Mouse (Mus musculus) heart, adult 2 months (tissue): Measurements from ENCODE around the gene Ppp2r5a. TPM values are rescaled to one million over a fixed set of nuclear protein-coding genes. Genes with fewer than 3 reads are reported as not detected.

ENCODE experiments used
- DNase-seq, 2 experiments: peaks; one replicate each; pipeline ENCODE4 v3.0.0; 2021
- H3K27ac ChIP-seq: fragments of 200-600 bp; 2 replicates; pipeline ENCODE4 v1.8.1; 2022
- H3K27me3 ChIP-seq: fragments of 200-500 bp; 2 replicates; pipeline ENCODE4 v1.6.1; 2012; ENCODE audit warnings: mild to moderate bottlenecking, low read length, inconsistent platforms, mixed read lengths; ENCODE audit not compliant: control insufficient read depth, insufficient read depth
- H3K36me3 ChIP-seq: fragments of 200-500 bp; 2 replicates; pipeline ENCODE4 v1.6.1; 2012; ENCODE audit warnings: low read length, inconsistent platforms; ENCODE audit not compliant: control insufficient read depth, insufficient read depth
- H3K4me1 ChIP-seq: fragments of 200-500 bp; 2 replicates; pipeline ENCODE4 v1.6.1; 2011; ENCODE audit warnings: low read length; ENCODE audit not compliant: control insufficient read depth, insufficient read depth
- H3K4me3 ChIP-seq: fragments of 200-600 bp; 2 replicates; pipeline ENCODE4 v1.8.1; 2022
- H3K79me2 ChIP-seq: fragments of 200-500 bp; replicated peaks from 2 replicates; pipeline ENCODE4 v1.6.1; 2012; ENCODE audit warnings: mild to moderate bottlenecking, inconsistent platforms, low read length, moderate library complexity, mixed read lengths; ENCODE audit not compliant: control insufficient read depth, insufficient read depth
- H3K9ac ChIP-seq: fragments of 200-500 bp; 2 replicates; pipeline ENCODE4 v1.6.1; 2012; ENCODE audit warnings: low read depth, mild to moderate bottlenecking, control low read depth, inconsistent platforms, low read length, mixed read lengths
- CTCF ChIP-seq: fragments of 200-600 bp; IDR thresholded peaks from 2 replicates; pipeline ENCODE4 v1.8.1; 2022; ENCODE audit warnings: antibody characterized with exemption, mild to moderate bottlenecking, moderate library complexity
- EP300 ChIP-seq: fragments of 200-500 bp; IDR thresholded peaks from 2 replicates; pipeline ENCODE4 v1.6.1; 2011; ENCODE audit warnings: low read depth, low read length, control low read depth; ENCODE audit not compliant: insufficient read depth
- POLR2A ChIP-seq: fragments of 200-500 bp; IDR thresholded peaks from 2 replicates; pipeline ENCODE4 v1.6.1; 2011; ENCODE audit warnings: mild to moderate bottlenecking, low read depth, low read length, control low read depth; ENCODE audit not compliant: insufficient read depth
- WGBS: fragments of 180-500 bp; shearing (Covaris S2); methylation state at CpG from one replicate; pipeline ENCODE4 v1.1.7; 2018; 5-methylcytosine and 5-hydroxymethylcytosine counted together
- intact Hi-C: fragments of 180-260 bp; cut with DNase I; formaldehyde crosslinking; loops from one replicate; pipeline ENCODE4 v1.15.1; 2025
- polyA plus RNA-seq: library from polyadenylated mRNA; depleted of rRNA; stranded (reverse); fragments of >200 nt; gene quantifications from 2 replicates; pipeline ENCODE4 v1.2.3, GENCODE M21; 2012
- total RNA-seq, 2 experiments: library from RNA; stranded (reverse); gene quantifications; 2 replicates each; pipeline ENCODE4 v1.2.3; 2021

Gene Ppp2r5a
- total and polyA plus RNA-seq, 3 experiments = 53.7 to 110 (median 105) TPM

- no peak overlapping the region for H3K27ac ChIP-seq
- no peaks in the 10 kb centered on the region for H3K27me3 ChIP-seq
- H3K36me3 ChIP-seq = no peaks in the 10 kb centered on the region
- 79% methylated on average over 4 of the region's 4 CpGs for WGBS
- no peak for DNase-seq
- no peak overlapping the region for H3K9ac ChIP-seq
- intact Hi-C loops = no loop called here
- H3K4me1 ChIP-seq = no peaks in the 10 kb centered on the region
- no peak overlapping the region for H3K4me3 ChIP-seq
- no peak for TF ChIP-seq CTCF
- no peak for TF ChIP-seq POLR2A
- TF ChIP-seq EP300 = no peak
- H3K79me2 ChIP-seq = no peaks in the 10 kb centered on the region
These were observed 62.5 kb downstream of the Ppp2r5a start for GRCm38 (mm10) chr1:191340530-191340929.

- H3K9ac ChIP-seq = no peak overlapping the region
- H3K27me3 ChIP-seq = no peaks in the 10 kb centered on the region
- no peaks in the 10 kb centered on the region for H3K79me2 ChIP-seq
- no peaks in the 10 kb centered on the region for H3K4me1 ChIP-seq
- H3K36me3 ChIP-seq = no peaks in the 10 kb centered on the region
- TF ChIP-seq POLR2A (no peak), EP300 (no peak), CTCF (no peak)
- no peak overlapping the region for H3K27ac ChIP-seq
- 47% methylated on average over 2 of the region's 2 CpGs for WGBS
- DNase-seq = no peak
- H3K4me3 ChIP-seq = no peak overlapping the region
- intact Hi-C loops = no loop called here
These were observed 63.2 kb downstream of the Ppp2r5a start for GRCm38 (mm10) chr1:191339876-191340275.

- Histone ChIP-seq H3K36me3 (no peaks in the 10 kb centered on the region), H3K27me3 (no peaks in the 10 kb centered on the region), H3K9ac (no peak overlapping the region), H3K4me3 (no peak overlapping the region), H3K4me1 (no peaks in the 10 kb centered on the region), H3K79me2 (no peaks in the 10 kb centered on the region), H3K27ac (no peak overlapping the region)
- no peak for DNase-seq
- no peak for TF ChIP-seq POLR2A
- TF ChIP-seq EP300 = no peak
- TF ChIP-seq CTCF = no peak
- intact Hi-C loops = no loop called here
- WGBS = 69% methylated on average over 5 of the region's 5 CpGs
These were observed 68.6 kb downstream of the Ppp2r5a start for GRCm38 (mm10) chr1:191334500-191334899.

- TF ChIP-seq CTCF (no peak), POLR2A (no peak), EP300 (no peak)
- Histone ChIP-seq H3K4me3 (no peak overlapping the region), H3K36me3 (no peaks in the 10 kb centered on the region), H3K27me3 (no peaks in the 10 kb centered on the region), H3K4me1 (peaks cover 2% of the 10 kb centered on the region; the same call in 1 of the 2 replicates), H3K9ac (no peak overlapping the region), H3K79me2 (no peaks in the 10 kb centered on the region), H3K27ac (no peak overlapping the region)
- no peak for DNase-seq
- 84% methylated on average over 4 of the region's 4 CpGs for WGBS
- intact Hi-C loops = no loop called here
These were observed 72.7 kb downstream of the Ppp2r5a start for GRCm38 (mm10) chr1:191330356-191330755.

- H3K9ac ChIP-seq = no peak overlapping the region
- H3K36me3 ChIP-seq = no peaks in the 10 kb centered on the region
- peak in 1 of 2 experiments; percentile 23 for DNase-seq
- H3K27me3 ChIP-seq = no peaks in the 10 kb centered on the region
- TF ChIP-seq CTCF (no peak), POLR2A (no peak), EP300 (no peak)
- peaks cover 2% of the 10 kb centered on the region; the same call in 1 of the 2 replicates for H3K4me1 ChIP-seq
- H3K4me3 ChIP-seq = no peak overlapping the region
- H3K27ac ChIP-seq = no peak overlapping the region
- no peaks in the 10 kb centered on the region for H3K79me2 ChIP-seq
- WGBS = 71% methylated on average over 8 of the region's 8 CpGs
- intact Hi-C loops = no loop called here
These were observed 75.0 kb downstream of the Ppp2r5a start for GRCm38 (mm10) chr1:191328019-191328441.

- TF ChIP-seq CTCF (no peak), POLR2A (no peak), EP300 (no peak)
- no peak for DNase-seq
- intact Hi-C loops = no loop called here
- WGBS = 74% methylated on average over 8 of the region's 8 CpGs
- Histone ChIP-seq H3K79me2 (no peaks in the 10 kb centered on the region), H3K9ac (no peak overlapping the region), H3K27ac (no peak overlapping the region), H3K4me1 (peaks cover 2% of the 10 kb centered on the region; the same call in 1 of the 2 replicates), H3K36me3 (no peaks in the 10 kb centered on the region), H3K4me3 (no peak overlapping the region), H3K27me3 (no peaks in the 10 kb centered on the region)
These were observed 75.8 kb downstream of the Ppp2r5a start for GRCm38 (mm10) chr1:191327258-191327657.
